Mouse (Mus musculus): ENCODE data around the gene Wipf1.

DNA sequence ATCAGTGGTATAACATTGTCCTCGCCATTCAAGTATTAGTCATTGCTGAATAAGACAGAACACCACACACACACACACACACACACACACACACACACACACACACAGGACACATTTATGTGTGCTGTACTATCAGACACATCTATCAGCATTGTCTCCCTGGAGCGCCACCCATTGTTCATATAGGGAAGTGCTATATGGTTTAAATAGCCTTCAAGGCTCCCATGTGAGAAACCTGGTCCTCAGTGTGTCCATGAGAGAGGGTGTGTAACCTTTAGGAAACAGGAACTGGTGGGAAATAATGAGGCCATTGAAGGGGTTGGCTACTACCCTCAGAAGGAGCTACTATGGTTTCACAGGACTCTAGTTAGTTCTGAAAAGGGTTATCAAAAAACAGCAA is 87.5 kb downstream of the Wipf1 start:
- TF ChIP-seq TCF12 (IDR thresholded peaks at IDR 0.05; ENCODE audit: insufficient read depth, poor library complexity, severe bottlenecking) (no peak), POLR2A (IDR thresholded peaks at IDR 0.05; ENCODE audit: insufficient read length, low read depth) (no peak), USF1 (IDR thresholded peaks at IDR 0.05; ENCODE audit: low read depth) (no peak), CEBPB (IDR thresholded peaks at IDR 0.05; ENCODE audit: insufficient read depth, poor library complexity, severe bottlenecking) (no peak), MYOD1 (IDR thresholded peaks at IDR 0.05; ENCODE audit: control insufficient read depth in 1 of 3, insufficient read length in 2 of 3, low read depth in 2 of 3) (no peak), SRF (IDR thresholded peaks at IDR 0.05; ENCODE audit: control insufficient read depth, insufficient read length, low read depth) (no peak), E2F4 (IDR thresholded peaks at IDR 0.05; ENCODE audit: insufficient read depth) (no peak), MAX (IDR thresholded peaks at IDR 0.05; ENCODE audit: low read depth) (no peak)
